Mouse (Mus musculus): ENCODE data around the gene Chit1. TPM values are rescaled to one million over a fixed set of nuclear protein-coding genes. Genes with fewer than 3 reads are reported as not detected.

The Chit1 gene
- total RNA-seq, 2 experiments from 2014 or later: 0.16 to 0.27 TPM

DNA sequence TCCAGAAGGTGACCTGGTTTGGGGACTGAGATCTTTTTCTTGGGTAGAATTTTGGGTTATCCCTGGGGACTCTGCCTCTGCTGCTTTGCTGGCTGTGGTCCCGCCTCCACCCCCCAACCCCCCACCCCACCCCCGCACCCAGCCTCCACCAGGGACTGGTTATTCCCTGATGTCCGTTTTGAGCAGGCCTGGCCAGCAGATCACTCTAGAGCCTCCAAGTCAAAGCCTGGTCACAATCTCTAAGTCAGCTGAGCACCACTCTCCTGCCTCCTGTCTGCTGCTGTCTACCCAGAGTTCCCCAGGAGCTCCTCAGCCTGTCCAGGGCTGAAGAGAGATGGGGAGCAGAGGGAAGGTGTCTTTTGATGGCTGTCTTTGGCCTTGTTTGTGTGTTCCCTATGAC, 25.3 kb downstream of the Chit1 start:
- no peak for DNase-seq (ENCODE audit: low spot score in 2 of 2)

DNA sequence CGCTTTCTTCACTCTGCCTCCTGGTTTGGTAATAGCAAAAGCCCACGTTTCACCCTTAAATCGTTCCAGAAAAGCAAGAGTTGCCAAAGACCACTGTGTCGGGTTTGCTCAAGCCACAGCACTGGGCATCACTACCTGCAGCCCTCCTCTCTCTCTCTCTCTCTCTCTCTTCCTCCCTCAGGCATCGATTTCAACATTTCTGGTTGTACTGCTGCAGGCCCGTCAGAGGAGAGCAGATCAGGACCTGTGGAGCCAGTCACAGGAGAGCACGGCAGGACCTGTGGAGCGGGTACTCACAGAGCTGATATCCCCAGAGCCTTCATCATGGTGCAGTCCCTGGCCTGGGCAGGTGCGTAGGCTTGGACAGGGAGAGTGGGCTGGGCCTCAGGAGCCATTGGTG, 27.4 kb downstream of the Chit1 start:
- DNase-seq (ENCODE audit: low spot score in 2 of 2): no peak

DNA sequence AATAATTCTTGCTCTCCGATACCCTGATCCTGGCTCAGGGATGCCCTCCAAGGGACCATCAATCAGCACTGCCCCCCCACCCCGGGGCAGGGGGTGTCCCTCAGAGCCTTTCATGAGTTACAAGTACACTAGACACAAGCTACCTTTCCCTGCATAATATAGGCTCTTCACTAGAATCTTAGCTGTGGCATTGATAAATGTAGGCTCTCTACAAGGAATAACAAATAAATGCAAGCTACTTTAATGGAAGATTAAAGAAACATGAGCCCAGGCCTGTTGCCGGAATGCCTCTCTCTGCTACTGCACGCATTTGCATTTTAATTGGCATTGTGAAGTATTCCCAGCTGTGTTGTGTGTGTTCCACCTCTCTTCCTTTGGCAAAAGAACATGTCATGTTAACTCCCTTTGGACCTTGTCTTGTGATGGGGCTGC, 31.3 kb downstream of the Chit1 start:
- DNase-seq (ENCODE audit: low spot score in 2 of 2): no peak

DNA sequence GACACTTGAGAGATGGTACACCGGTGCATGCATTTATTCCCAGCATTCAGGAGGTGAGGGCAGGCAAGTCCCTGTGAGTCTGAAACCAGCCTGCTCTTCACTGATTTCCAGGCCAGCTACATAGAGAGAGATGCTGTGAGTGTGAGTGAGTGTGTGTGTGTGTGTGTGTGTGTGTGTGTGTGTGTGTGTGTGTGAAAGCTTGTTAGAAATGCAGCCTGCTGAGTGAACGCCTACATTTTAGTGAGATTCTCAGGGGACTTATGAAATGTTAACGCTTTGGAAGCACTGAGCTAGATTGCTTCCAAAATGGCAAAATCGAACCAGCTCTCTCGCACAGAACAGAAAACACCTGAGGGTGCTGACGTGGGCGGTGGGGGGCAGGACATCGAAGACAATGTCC, 35.0 kb downstream of the Chit1 start:
- no peak for DNase-seq (ENCODE audit: low spot score in 2 of 2)

DNA sequence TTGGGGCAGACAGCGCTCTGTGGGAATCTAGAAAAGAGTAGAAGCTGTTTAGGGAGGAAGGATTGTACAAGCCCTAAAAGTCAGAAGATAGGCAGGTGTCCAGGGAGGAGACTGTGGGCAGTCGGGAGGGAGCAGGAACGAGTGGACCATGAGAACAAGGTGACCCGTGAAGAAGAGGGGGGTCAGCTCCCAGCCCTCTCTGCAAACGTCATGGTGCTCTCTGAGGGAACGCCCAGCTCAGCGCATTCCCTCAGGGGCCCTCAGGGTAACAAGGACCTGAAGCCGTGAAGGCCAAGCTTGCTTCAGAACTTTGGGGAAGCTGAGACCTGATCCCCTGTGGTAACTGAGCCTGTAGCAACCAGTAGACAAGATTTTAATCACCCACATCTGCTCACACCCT, 39.0 kb downstream of the Chit1 start:
- no peak for DNase-seq (ENCODE audit: low spot score in 2 of 2)

DNA sequence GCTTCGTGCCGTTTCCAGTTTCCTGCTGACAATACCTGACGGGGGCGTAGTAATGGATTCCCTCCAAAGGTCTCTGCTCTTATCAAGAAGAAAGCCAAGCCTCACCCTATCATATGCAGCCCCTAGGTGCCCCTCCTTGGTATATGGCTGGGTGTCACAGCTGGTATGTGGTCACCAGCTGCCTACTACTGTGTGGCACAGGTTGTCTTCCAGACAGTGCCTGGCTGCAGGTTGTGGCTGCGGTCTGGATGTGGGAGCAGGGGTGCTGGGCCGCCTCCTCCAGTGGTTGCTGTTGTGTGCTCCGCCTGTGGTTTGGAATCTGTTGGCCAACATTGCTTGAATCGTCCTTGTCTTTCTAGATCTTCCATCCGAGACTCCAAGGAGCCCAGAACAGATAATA, 39.7 kb downstream of the Chit1 start:
- no peak for DNase-seq (ENCODE audit: low spot score in 2 of 2)

DNA sequence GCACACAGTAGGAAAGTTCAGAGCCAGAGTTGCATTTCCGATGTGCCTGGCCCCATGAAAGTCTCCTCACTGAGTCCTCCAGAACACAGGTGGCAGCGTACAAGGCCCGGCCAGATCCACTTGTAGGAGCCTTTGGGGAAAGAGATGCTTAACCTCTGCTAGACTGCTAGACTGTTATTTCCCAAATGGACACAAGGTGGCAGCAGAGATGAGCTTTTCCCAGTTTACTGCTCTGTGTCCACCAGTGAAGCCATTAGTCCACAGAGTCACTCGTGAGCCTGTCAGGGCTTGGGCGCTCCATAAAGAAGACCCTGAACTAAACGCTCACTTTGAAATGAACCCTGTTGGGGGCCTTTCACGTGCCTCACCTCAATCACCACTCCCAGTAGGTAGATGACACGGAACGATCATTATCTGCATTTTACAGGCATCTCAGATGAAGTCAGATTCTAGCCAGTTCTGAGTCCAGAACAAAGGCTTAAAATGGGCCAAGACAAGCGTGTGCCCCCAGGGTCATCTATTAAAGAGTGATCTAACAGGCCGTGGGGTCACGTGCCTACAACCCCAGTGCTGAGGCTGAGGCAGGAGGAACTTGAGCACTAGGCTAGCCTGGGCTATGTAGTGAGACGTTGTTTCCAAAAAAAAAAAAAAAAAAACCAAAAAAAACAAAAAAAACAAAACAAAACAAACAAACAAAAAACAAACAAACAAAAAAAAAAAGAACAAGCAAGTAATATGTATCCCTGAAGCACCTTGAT, 40.8 kb downstream of the Chit1 start:
- DNase-seq (ENCODE audit: low spot score in 2 of 2): peak; percentile 63 to 73

DNA sequence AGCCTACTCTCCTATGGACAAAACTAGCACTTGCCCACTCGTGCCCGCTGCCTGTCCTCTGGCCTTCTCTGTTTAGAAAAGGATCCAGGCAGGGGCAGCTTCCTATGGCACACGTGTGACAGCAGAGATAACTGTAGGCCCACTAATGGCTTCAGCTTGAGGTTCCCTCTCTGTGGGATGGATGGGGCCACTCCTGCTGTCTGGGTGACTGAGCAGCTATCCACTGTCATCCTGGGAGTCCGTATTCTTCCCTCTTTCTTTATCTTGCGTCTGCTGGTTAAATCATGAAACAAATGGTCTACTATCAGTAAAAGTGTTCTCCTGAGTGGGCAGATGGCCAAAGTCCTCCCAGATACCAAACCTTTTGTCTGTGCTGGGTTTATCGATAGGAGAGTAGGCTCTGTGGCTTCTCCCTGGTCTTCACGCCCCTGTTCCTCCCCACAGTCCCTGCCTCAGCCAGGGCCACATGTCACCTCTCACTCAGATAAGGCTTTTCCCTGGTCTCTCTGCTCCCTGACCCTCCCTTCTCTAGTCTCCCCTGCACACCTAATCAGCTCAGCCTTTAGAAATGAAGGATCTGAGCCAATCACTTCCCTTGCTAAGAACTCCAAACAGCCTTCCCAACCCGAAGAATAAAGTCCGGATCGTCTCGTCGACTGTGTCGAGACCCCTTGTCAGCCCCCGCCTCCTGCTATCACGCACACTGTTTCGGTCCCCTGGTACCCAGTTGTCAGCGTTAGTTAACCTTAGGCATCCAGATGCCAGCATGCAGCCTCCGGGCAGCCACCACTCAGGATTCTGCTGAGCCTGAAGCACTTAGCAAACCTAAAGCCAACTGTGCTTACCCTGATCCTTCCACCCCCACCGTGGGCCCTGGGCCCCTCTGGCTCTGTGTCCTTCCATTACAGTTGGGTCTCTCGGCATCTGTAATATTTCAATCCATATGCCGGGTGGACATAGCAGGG, 41.9 kb downstream of the Chit1 start:
- no peak for DNase-seq (ENCODE audit: low spot score in 2 of 2)

DNA sequence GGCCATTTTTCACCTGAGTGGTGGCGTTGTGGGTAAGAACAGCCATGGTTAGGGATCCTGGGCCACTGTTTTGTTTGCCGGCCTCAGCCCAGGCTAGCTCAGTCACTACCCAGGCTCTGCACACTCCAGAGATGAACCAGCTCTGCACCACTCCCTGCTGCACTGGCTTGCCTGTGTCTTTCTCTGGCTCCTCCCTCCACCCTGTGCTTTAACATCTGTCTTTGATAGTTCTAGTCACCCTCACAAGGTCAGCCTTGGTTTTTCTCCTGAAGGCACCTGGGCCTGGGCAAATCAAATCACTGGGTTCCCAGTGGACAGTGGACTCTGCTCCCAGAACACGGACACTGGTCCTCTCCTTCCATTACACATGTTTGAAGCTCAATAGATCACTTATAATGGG, 43.1 kb downstream of the Chit1 start:
- DNase-seq (ENCODE audit: low spot score in 2 of 2): no peak

DNA sequence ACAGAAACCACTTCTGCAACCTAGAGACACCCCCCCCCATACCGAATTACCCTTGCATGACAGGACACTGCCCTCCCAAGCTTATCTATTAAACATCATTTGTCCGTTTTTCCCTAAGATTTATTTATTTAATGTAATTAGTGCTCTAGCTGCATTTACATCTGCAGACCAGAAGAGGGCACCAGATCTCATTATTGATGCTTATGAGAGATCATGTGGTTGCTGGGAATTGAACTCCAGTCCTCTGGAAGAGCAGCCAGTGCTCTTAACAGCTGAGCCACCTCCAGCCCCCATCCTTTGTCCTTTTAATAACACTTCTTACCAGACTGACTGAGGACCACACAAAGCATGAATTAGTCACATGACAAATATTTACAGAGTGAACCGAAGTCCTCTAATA, 43.6 kb downstream of the Chit1 start:
- no peak for DNase-seq (ENCODE audit: low spot score in 2 of 2)

DNA sequence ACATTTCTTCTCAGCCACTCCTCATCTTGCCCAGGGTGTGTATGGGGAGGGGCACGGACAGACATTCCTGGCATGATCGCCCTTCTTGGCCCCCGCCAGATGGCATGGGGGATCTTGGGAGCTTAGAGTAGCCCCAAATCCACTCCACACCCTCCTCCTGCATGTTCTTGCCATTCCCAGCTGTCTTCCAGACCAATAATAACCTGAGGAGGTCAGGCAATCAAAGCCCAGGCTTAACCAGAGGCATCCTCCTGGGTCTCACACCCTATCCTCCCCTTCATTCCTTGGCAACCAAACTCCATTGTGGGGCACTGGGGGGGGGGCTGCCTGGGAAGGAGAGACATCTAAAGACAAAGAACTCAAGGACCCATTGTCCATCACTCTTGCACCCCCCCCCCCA, 49.4 kb downstream of the Chit1 start:
- no peak for DNase-seq (ENCODE audit: low spot score in 2 of 2)

DNA sequence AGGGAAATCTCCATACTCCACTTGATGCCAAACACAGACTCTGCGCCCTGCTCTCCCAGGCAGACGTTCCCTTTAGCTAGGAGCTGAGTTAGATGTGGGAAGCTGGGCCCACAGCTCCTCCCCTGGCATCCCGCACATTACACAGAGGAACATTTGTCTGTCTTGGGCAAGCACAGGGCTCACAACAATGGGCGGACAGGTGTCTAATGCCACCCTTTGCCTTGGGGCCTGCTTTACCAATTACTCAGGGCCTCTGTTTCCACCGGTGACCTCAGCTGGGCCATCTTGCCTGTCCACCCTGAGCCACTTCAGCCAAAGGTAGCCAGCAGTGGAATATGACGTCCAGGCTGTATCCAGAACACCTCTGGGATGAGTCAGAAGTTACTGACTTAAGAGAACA, 50.4 kb downstream of the Chit1 start:
- no peak for DNase-seq (ENCODE audit: low spot score in 2 of 2)

DNA sequence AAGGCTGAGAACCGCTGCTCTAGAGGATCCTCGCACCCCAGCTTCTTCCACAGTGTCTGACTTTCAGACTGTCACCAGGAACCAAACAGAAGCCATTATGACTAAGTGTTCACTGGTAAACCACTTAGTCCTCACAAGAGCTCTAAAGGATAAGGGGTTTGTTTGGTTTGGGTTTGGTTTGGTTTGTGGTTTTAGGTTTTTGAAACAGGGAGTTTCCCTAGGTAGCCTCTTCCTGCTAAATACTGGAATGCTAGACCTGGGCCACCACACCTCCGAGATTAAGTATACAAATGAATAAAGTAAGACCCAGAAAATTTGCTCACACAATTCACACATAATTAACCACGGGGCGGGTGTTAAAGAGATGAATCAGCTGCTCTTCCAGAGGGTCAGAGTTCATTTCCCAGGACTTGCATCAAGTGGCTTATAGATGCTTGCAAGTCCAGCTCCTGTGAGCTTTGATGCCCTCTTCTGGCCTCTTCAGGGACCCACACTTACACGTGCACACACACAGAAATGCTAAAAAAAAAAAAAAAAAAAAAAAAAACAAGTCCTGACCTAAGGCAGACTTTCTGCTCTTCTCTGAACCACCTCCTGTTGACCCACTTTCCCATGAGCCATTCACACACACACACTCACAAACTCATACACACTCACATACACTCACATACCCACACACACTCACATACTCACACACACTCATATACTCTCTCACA, 51.6 kb downstream of the Chit1 start:
- no peak for DNase-seq (ENCODE audit: low spot score in 2 of 2)

DNA sequence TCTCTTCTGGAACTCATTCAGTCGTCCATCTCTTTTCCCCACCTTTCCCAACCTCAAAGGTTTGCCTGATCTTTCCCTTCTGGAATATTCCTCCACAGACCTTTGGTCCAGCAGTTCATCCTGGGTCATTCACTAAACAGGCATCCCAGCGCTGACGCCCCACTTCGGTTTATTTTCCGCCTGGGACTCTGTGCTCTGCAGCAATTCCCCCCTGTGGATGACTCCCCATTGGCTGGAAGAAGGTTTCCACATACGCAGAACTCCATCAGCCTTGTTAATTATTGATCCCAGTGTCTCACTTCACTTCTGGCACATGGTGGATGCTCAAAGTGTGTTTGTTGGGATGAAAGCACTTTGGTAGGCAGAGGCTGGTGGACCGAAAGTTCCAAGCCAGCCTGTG, 52.4 kb downstream of the Chit1 start:
- no peak for DNase-seq (ENCODE audit: low spot score in 2 of 2)

DNA sequence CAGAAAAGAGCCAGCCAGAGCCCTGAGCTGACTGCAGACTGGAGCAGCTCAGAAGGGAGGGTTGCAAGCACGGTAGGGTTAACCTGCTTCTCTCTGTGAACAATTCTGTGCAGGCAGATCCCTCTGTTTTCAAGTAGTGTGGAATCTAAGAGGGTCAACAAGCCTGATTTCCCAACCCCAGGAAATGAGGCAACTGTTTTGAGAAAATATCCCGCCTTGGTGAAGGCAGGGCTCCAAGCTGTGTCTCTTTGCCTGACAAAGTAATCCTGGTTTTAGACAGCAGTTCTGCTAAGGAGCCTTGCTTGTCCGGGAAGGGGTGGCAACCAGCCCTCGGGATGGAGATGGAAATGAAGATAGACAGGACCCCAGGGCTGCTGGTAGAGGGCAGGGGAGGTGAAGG, 53.4 kb downstream of the Chit1 start:
- no peak for DNase-seq (ENCODE audit: low spot score in 2 of 2)

DNA sequence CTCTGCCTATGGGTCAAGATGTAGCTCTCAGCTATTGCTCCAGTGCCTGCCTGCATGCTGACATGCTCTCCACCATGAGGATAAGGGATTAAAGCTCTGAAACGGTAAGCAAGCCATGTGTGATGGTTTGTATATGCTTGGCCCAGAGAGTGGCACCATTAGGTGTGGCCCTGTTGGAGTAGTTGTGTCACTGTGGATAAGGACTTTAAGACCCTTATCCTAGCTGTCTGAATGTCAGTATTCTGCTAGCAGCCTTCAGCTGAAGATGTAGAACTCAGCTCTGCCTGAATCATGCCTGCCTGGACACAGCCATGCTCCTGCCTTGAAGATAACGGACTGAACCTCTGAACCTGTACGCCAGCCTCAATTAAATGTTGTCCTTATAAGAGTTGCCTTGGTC, 55.5 kb downstream of the Chit1 start:
- DNase-seq (ENCODE audit: low spot score in 2 of 2): no peak

DNA sequence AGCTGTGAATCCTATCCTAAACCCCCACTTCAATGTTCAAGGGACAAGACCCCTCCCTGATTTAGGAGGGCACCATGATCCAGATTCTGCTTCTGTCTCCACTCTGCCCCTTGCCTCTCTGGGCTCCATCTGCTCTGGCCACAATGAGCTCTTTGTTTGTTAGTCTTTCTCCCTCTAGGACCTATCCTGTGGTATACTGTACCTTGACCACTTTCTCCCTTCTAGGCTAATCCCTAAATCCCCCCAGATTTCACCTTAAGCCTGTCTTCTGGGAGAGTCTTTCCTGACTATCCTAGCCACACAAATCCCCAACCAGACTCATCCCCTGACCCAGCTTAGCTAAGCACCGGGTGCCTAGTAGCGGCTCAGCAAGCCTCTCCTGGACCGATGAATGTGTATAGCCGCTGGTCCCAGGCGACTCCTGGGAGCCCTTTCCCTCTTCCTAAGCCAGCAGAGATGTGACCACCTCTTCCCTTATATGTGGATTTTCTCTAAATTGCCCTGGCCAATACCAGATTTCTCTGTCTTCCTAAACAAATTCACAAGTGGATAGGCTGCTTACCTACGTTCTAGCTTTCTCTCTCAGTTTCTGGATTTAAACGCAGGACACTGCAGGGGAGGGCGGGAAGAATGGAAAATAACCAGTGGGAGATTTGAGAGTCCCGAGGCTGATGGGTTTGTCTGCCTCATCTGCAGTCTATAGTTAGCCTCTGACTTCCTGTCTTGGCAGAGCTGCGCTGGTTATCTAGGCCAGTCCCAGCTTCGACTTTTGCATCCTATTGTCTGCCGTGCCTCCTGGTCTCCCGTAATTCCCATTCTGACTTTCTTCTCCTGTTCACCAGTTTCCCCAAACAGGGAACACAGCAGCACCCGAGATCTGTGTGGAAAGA, 56.6 kb downstream of the Chit1 start:
- DNase-seq (ENCODE audit: low spot score in 2 of 2): no peak

DNA sequence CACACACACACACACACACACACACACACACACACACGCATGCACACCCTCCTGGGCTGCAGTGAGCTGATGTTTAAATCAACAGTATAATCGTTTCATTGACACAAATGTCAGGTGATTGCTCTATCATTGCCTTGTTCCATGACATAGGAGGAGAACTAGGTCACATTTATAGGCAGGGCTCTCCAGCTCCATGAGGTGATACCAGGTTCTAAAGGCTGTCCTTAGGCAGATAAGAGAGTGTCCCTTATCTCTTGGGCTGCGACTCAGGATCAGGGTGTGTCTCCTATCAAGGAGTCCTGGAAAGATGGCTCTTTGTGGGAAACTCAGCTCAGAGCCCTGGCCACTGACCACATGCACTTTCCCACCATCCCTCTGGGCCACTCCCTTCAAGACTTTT, 57.5 kb downstream of the Chit1 start:
- no peak for DNase-seq (ENCODE audit: low spot score in 2 of 2)

DNA sequence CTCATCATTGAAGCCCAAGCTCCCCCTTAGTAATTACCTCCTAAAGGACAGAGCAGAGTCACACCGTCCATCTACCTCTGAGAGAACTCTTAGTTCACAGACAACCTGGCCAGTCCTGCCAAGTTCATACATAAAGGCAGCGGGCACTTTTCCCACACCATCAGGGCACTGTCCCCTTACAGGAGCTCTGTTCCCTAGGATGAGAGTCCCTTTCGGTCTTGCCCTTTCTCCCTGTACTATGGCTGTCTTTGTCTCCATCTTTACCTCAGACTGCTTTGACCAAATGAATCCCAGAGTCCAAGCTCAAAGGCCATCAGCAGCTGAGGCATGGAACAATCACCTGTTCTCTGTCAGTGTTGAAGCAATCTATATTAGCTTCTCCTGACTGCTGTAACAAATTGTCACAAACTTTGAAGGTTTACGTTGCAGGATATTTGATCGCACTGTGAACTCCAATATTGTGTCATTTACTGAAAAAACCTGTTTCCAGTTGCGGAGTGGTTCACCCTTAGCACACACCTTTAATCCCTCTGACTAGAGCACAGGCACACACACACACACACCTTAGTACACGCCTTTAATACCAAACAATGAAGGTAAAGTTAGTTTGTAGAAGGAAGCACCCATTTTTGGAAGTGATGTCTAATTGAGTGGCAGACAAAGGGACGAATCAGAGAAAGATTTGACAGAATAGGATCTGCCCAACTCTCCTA, 58.1 kb downstream of the Chit1 start:
- DNase-seq (ENCODE audit: low spot score in 2 of 2): no peak

DNA sequence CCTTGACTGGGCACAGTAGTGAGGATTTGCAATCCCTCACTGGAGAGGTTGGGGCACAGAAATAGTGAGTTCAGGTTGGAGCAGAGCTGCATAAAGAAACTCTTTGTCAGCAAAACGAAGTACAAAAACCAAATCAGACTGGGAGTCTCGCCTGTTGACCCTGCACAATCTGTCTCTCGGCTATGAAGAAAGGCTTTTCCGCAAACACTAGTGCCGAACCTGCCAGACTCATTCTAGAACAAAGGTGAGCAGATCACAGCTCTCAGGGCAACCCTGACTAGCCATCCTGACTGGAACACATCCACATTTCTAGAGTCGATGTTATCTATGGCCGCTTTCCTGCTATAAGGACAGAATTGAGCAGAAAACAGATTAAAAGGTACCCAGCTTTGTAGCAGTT, 62.0 kb downstream of the Chit1 start:
- no peak for DNase-seq (ENCODE audit: low spot score in 2 of 2)
